11 mouse cellular contexts compared by ENCODE assay signal in genomic region chr11:106751039-106752018, GRCm38 (mm10). TPM values are rescaled to one million over a fixed set of nuclear protein-coding genes. Genes with fewer than 3 reads are reported as not detected.
DNase-seq lines count a peak whose midpoint lies in the region; ATAC-seq and TF ChIP-seq lines count a peak whose summit lies in the region.
"Had no signal": no experiment of that assay in that cellular context is flagged by ENCODE, and none has a peak within 500 bp of the region (broad histone marks: within the 10 kb centered on the region; RNA-seq: fewer than 3 reads in every experiment).

TSS of gene Milr1 (plus strand) at chr11:106751226.

- H3K9me3 ChIP-seq in lung, postnatal 0 days (ENCODE audit: low read length) = no peaks in the 10 kb centered on the region
- no peaks in the 10 kb centered on the region for H3K9me3 ChIP-seq in liver, embryonic 16.5 days (replicated peaks; ENCODE audit: control insufficient read depth, low read length)
- H3K9me3 ChIP-seq: neural tube, embryonic 15.5 days had no signal

- no peak within 1 kb of the TSS for H3K4me3 ChIP-seq in lung, postnatal 0 days (ENCODE audit: low read depth, low read length)
- H3K4me3 ChIP-seq in liver, embryonic 16.5 days (ENCODE audit: low read depth, low read length) = peak within 1 kb of the TSS; percentile 25
- H3K4me3 ChIP-seq: embryonic facial prominence, embryonic 12.5 days; neural tube, embryonic 15.5 days had no signal

- TF ChIP-seq CTCF in lung, postnatal 0 days (IDR thresholded peaks at IDR 0.05) = no peak

- peak; percentile 30; the same call in 1 of the 2 replicates for ATAC-seq in lung, postnatal 0 days
- ATAC-seq in activated CD4-positive, CD25-positive, alpha-beta regulatory T cell, adult 4 months = no peak
- ATAC-seq in liver, embryonic 16.5 days (ENCODE audit: low read depth) = 0 out of 2 replicates have a peak, but pooled peaks have one; percentile 21

- TF ChIP-seq EP300 in lung, postnatal 0 days (IDR thresholded peaks at IDR 0.05) = no peak

- WGBS in lung, postnatal 0 days = 73% methylated on average over 17 of the region's 17 CpGs
- WGBS in liver, embryonic 16.5 days (ENCODE audit: insufficient replicate concordance) = 20% methylated on average over 17 of the region's 17 CpGs

- no peak within 1 kb of the TSS for H3K9ac ChIP-seq in lung, postnatal 0 days (replicated peaks; ENCODE audit: low read depth)
- H3K9ac ChIP-seq in liver, embryonic 16.5 days (ENCODE audit: low read depth, low read length) = no peak within 1 kb of the TSS
- H3K9ac ChIP-seq: embryonic facial prominence, embryonic 12.5 days; neural tube, embryonic 15.5 days had no signal

- DNase-seq in lung, postnatal 0 days (ENCODE audit: low spot score) = peak; percentile 20
- DNase-seq in lung, postnatal 14 days = no peak
- peak; percentile 29 for DNase-seq in thymus, postnatal 14 days
- no peak for DNase-seq in cerebellum, adult 11 months
- DNase-seq in urinary bladder, postnatal 10 days (ENCODE audit: low spot score) = no peak
- DNase-seq in ovary, adult 18-20 months (ENCODE audit: low spot score) = no peak
- DNase-seq: gastrocnemius, postnatal 14 days had no signal

- no peaks in the 10 kb centered on the region for H3K36me3 ChIP-seq in lung, postnatal 0 days (ENCODE audit: insufficient read depth, low read length)
- H3K36me3 ChIP-seq in liver, embryonic 16.5 days (ENCODE audit: control insufficient read depth, insufficient read depth) = no peaks in the 10 kb centered on the region; the same call in 1 of the 2 replicates
- H3K36me3 ChIP-seq: embryonic facial prominence, embryonic 12.5 days; neural tube, embryonic 15.5 days had no signal

- H3K4me1 ChIP-seq in lung, postnatal 0 days (ENCODE audit: insufficient read depth, low read depth, low read length) = no peaks in the 10 kb centered on the region
- H3K4me1 ChIP-seq in liver, embryonic 16.5 days (ENCODE audit: control insufficient read depth, low read depth, low read length) = no peaks in the 10 kb centered on the region; the same call in 1 of the 2 replicates
- H3K4me1 ChIP-seq: embryonic facial prominence, embryonic 12.5 days; neural tube, embryonic 15.5 days had no signal

- no peaks in the 10 kb centered on the region for H3K27me3 ChIP-seq in lung, postnatal 0 days (replicated peaks; ENCODE audit: insufficient read depth, low read length)
- H3K27me3 ChIP-seq in liver, embryonic 16.5 days (ENCODE audit: control insufficient read depth, insufficient read depth, low read depth, low read length) = peaks cover 2% of the 10 kb centered on the region; the same call in 1 of the 2 replicates
- H3K27me3 ChIP-seq: embryonic facial prominence, embryonic 12.5 days; neural tube, embryonic 15.5 days had no signal

- no peak within 1 kb of the TSS for H3K27ac ChIP-seq in lung, postnatal 0 days (ENCODE audit: low read length)
- H3K27ac ChIP-seq in liver, embryonic 16.5 days (ENCODE audit: low read length) = peak within 1 kb of the TSS; percentile 55
- H3K27ac ChIP-seq: embryonic facial prominence, embryonic 12.5 days; neural tube, embryonic 15.5 days had no signal

- no peak within 1 kb of the TSS for H3K4me2 ChIP-seq in lung, postnatal 0 days (replicated peaks; ENCODE audit: low read depth, low read length)
- peak within 1 kb of the TSS; percentile 27; the same call in 1 of the 2 replicates for H3K4me2 ChIP-seq in liver, embryonic 16.5 days (ENCODE audit: low read depth, low read length)
- H3K4me2 ChIP-seq: embryonic facial prominence, embryonic 12.5 days; neural tube, embryonic 15.5 days had no signal

RNA-seq across cellular contexts. Expression of gene Milr1, which starts in this region (rescaled TPM):
- 2.5 and 4.1 TPM in 2 replicates for polyA plus RNA-seq in lung, postnatal 0 days (2015; fragmentation: Nextera tagmentation; extraction: Ambion mirVana)
- polyA plus RNA-seq in activated CD4-positive, CD25-positive, alpha-beta regulatory T cell, adult 4 months (2017; shearing (Covaris generic)) = 10 to 100 TPM; 11.9 to 12.1 TPM
- polyA plus RNA-seq in liver, embryonic 16.5 days (2015; fragmentation: Nextera tagmentation; extraction: Ambion mirVana) = 2.0 and 2.7 TPM in 2 replicates

Comparison
In these comparisons a context has a peak if more than half of its experiments do, and no peak if none do; other contexts are left out.
1. DNase-seq: peak in lung, postnatal 0 days (single experiment) and thymus, postnatal 14 days (single experiment); none in lung, postnatal 14 days (single experiment), cerebellum, adult 11 months (single experiment), urinary bladder, postnatal 10 days (single experiment) and ovary, adult 18-20 months (single experiment).